Mouse (Mus musculus): ENCODE measurements around the gene Por. TPM values are rescaled to one million over a fixed set of nuclear protein-coding genes. Genes with fewer than 3 reads are reported as not detected.

Por gene
- polyA plus RNA-seq, 1 experiment from 2014 or later, result 91.6 TPM

- WGBS, result 97% methylated on average over 10 of the region's 10 CpGs
- no peaks in the 10 kb centered on the region for H3K9me3 ChIP-seq (replicated peaks)
- no peak overlapping the region for H3K4me3 ChIP-seq (replicated peaks)
- no peak overlapping the region for H3K27ac ChIP-seq (replicated peaks)
- H3K9ac ChIP-seq (replicated peaks), result no peak overlapping the region
- H3K27me3 ChIP-seq (replicated peaks), result no peaks in the 10 kb centered on the region
- peaks cover 68% of the 10 kb centered on the region for H3K36me3 ChIP-seq
- no peak for ATAC-seq (ENCODE audit: low FRiP score)
- no peak overlapping the region for H3K4me2 ChIP-seq
- peaks cover 22% of the 10 kb centered on the region for H3K4me1 ChIP-seq
Measured at GRCm38 (mm10) chr5:135730278-135730677, 60.4 kb downstream of the Por start.

GRCm38 (mm10) chr5:135730916-135731315, 61.1 kb downstream of the Por start:
- Histone ChIP-seq H3K9me3 (replicated peaks) (no peaks in the 10 kb centered on the region), H3K4me1 (peaks cover 16% of the 10 kb centered on the region), H3K36me3 (peaks cover 74% of the 10 kb centered on the region), H3K4me2 (no peak overlapping the region), H3K4me3 (replicated peaks) (no peak overlapping the region), H3K27ac (replicated peaks) (no peak overlapping the region), H3K9ac (replicated peaks) (no peak overlapping the region), H3K27me3 (replicated peaks) (no peaks in the 10 kb centered on the region)
- ATAC-seq (ENCODE audit: low FRiP score), result no peak
- 96% methylated on average over 10 of the region's 10 CpGs for WGBS

- 92% methylated on average over 16 of the region's 16 CpGs for WGBS
- no peaks in the 10 kb centered on the region for H3K9me3 ChIP-seq (replicated peaks)
- H3K9ac ChIP-seq (replicated peaks), result no peak overlapping the region
- no peak overlapping the region for H3K27ac ChIP-seq (replicated peaks)
- no peaks in the 10 kb centered on the region for H3K27me3 ChIP-seq (replicated peaks)
- H3K4me3 ChIP-seq (replicated peaks), result no peak overlapping the region
- no peak for ATAC-seq (ENCODE audit: low FRiP score)
- H3K36me3 ChIP-seq, result peaks cover 77% of the 10 kb centered on the region
- peaks cover 12% of the 10 kb centered on the region for H3K4me1 ChIP-seq
- no peak overlapping the region for H3K4me2 ChIP-seq
Measured at GRCm38 (mm10) chr5:135731322-135731721, 61.5 kb downstream of the Por start.

GRCm38 (mm10) chr5:135733071-135733470, 63.2 kb downstream of the Por start:
- no peaks in the 10 kb centered on the region for H3K4me1 ChIP-seq
- H3K27me3 ChIP-seq (replicated peaks), result no peaks in the 10 kb centered on the region
- H3K36me3 ChIP-seq, result peaks cover 95% of the 10 kb centered on the region
- no peak for ATAC-seq (ENCODE audit: low FRiP score)
- no peaks in the 10 kb centered on the region for H3K9me3 ChIP-seq (replicated peaks)
- H3K27ac ChIP-seq (replicated peaks), result no peak overlapping the region
- no peak overlapping the region for H3K4me2 ChIP-seq
- no peak overlapping the region for H3K9ac ChIP-seq (replicated peaks)
- WGBS, result 91% methylated on average over 4 of the region's 4 CpGs
- no peak overlapping the region for H3K4me3 ChIP-seq (replicated peaks)

- ATAC-seq (ENCODE audit: low FRiP score), result no peak
- H3K9ac ChIP-seq (replicated peaks), result no peak overlapping the region
- H3K4me2 ChIP-seq, result no peak overlapping the region
- no peaks in the 10 kb centered on the region for H3K27me3 ChIP-seq (replicated peaks)
- H3K27ac ChIP-seq (replicated peaks), result no peak overlapping the region
- peaks cover 89% of the 10 kb centered on the region for H3K36me3 ChIP-seq
- no peak overlapping the region for H3K4me3 ChIP-seq (replicated peaks)
- no peaks in the 10 kb centered on the region for H3K4me1 ChIP-seq
- WGBS, result 95% methylated on average over 42 of the region's 42 CpGs
- H3K9me3 ChIP-seq (replicated peaks), result no peaks in the 10 kb centered on the region
Measured at GRCm38 (mm10) chr5:135734057-135734680, 64.3 kb downstream of the Por start.

GRCm38 (mm10) chr5:135735741-135736140, 65.9 kb downstream of the Por start:
- 89% methylated on average over 13 of the region's 13 CpGs for WGBS
- ATAC-seq (ENCODE audit: low FRiP score), result no peak

GRCm38 (mm10) chr5:135736544-135736943, 66.7 kb downstream of the Por start:
- H3K9ac ChIP-seq (replicated peaks), result no peak overlapping the region
- H3K4me1 ChIP-seq, result no peaks in the 10 kb centered on the region
- no peak for ATAC-seq (ENCODE audit: low FRiP score)
- no peak overlapping the region for H3K4me2 ChIP-seq
- no peaks in the 10 kb centered on the region for H3K27me3 ChIP-seq (replicated peaks)
- no peak overlapping the region for H3K4me3 ChIP-seq (replicated peaks)
- no peak overlapping the region for H3K27ac ChIP-seq (replicated peaks)
- H3K9me3 ChIP-seq (replicated peaks), result no peaks in the 10 kb centered on the region
- H3K36me3 ChIP-seq, result peaks cover 77% of the 10 kb centered on the region
- WGBS, result 93% methylated on average over 16 of the region's 16 CpGs

More at GRCm38 (mm10) chr5:135735741-135736140, 65.9 kb downstream of the Por start:
- H3K4me3 ChIP-seq (replicated peaks), result no peak overlapping the region
- H3K36me3 ChIP-seq, result peaks cover 78% of the 10 kb centered on the region
- H3K27me3 ChIP-seq (replicated peaks), result no peaks in the 10 kb centered on the region
- H3K4me2 ChIP-seq, result no peak overlapping the region
- no peak overlapping the region for H3K9ac ChIP-seq (replicated peaks)
- no peaks in the 10 kb centered on the region for H3K4me1 ChIP-seq
- H3K9me3 ChIP-seq (replicated peaks), result no peaks in the 10 kb centered on the region
- H3K27ac ChIP-seq (replicated peaks), result no peak overlapping the region

- H3K27me3 ChIP-seq (replicated peaks), result no peaks in the 10 kb centered on the region
- no peak overlapping the region for H3K4me3 ChIP-seq (replicated peaks)
- no peaks in the 10 kb centered on the region for H3K9me3 ChIP-seq (replicated peaks)
- H3K27ac ChIP-seq (replicated peaks), result no peak overlapping the region
- peaks cover 75% of the 10 kb centered on the region for H3K36me3 ChIP-seq
- WGBS, result 81% methylated on average over 7 of the region's 7 CpGs
- ATAC-seq (ENCODE audit: low FRiP score), result no peak
- no peak overlapping the region for H3K9ac ChIP-seq (replicated peaks)
- H3K4me2 ChIP-seq, result no peak overlapping the region
- H3K4me1 ChIP-seq, result no peaks in the 10 kb centered on the region
Measured at GRCm38 (mm10) chr5:135737154-135737553, 67.3 kb downstream of the Por start.

- Histone ChIP-seq H3K4me1 (peaks cover 7% of the 10 kb centered on the region), H3K9me3 (replicated peaks) (no peaks in the 10 kb centered on the region), H3K27ac (replicated peaks) (no peak overlapping the region), H3K9ac (replicated peaks) (no peak overlapping the region), H3K27me3 (replicated peaks) (no peaks in the 10 kb centered on the region), H3K36me3 (peaks cover 64% of the 10 kb centered on the region), H3K4me2 (no peak overlapping the region), H3K4me3 (replicated peaks) (no peak overlapping the region)
- no peak for ATAC-seq (ENCODE audit: low FRiP score)
- WGBS, result 22% methylated on average over 6 of the region's 6 CpGs
Measured at GRCm38 (mm10) chr5:135738266-135738665, 68.4 kb downstream of the Por start.

- no peak overlapping the region for H3K9ac ChIP-seq (replicated peaks)
- ATAC-seq (ENCODE audit: low FRiP score), result no peak
- H3K4me1 ChIP-seq, result peaks cover 17% of the 10 kb centered on the region
- 0 out of 2 replicates have a peak, but pooled peaks cover 3% of the 10 kb centered on the region for H3K27me3 ChIP-seq (replicated peaks)
- H3K36me3 ChIP-seq, result peaks cover 26% of the 10 kb centered on the region
- 73% methylated on average over 10 of the region's 10 CpGs for WGBS
- H3K9me3 ChIP-seq (replicated peaks), result no peaks in the 10 kb centered on the region
- H3K27ac ChIP-seq (replicated peaks), result no peak overlapping the region
- no peak overlapping the region for H3K4me3 ChIP-seq (replicated peaks)
- no peak overlapping the region for H3K4me2 ChIP-seq
Measured at GRCm38 (mm10) chr5:135742156-135742555, 72.3 kb downstream of the Por start.

- Histone ChIP-seq H3K4me3 (replicated peaks) (peak overlapping the region; percentile 90), H3K27me3 (replicated peaks) (0 out of 2 replicates have a peak, but pooled peaks cover 3% of the 10 kb centered on the region), H3K4me1 (peaks cover 17% of the 10 kb centered on the region), H3K9ac (replicated peaks) (peak overlapping the region; percentile 89), H3K36me3 (peaks cover 16% of the 10 kb centered on the region), H3K27ac (replicated peaks) (peak overlapping the region; percentile 70; the same call in 1 of the 2 replicates), H3K9me3 (replicated peaks) (no peaks in the 10 kb centered on the region), H3K4me2 (peak overlapping the region; percentile 97)
- peak; percentile 70 for ATAC-seq (ENCODE audit: low FRiP score)
- WGBS, result 21% methylated on average over 18 of the region's 18 CpGs
Measured at GRCm38 (mm10) chr5:135742941-135743740, 73.3 kb downstream of the Por start.

Data from neural tube, embryonic 15.5 days (tissue).